Mouse (Mus musculus) ovary, postnatal 14 days (tissue): Measurements from ENCODE around the gene Zbtb24.
A peak's percentile ranks its signal among the peaks of the same experiment; 100 is the strongest.
"Not testable (repeated sequence)": the region's sequence is repeated elsewhere in the genome, so short reads cannot be mapped to it uniquely, and the experiment has no call there.

Experiments
- DNase-seq: peaks from one replicate; pipeline ENCODE4 v3.0.0; 2022; ENCODE audit warnings: low spot score

Zbtb24 gene

DNA sequence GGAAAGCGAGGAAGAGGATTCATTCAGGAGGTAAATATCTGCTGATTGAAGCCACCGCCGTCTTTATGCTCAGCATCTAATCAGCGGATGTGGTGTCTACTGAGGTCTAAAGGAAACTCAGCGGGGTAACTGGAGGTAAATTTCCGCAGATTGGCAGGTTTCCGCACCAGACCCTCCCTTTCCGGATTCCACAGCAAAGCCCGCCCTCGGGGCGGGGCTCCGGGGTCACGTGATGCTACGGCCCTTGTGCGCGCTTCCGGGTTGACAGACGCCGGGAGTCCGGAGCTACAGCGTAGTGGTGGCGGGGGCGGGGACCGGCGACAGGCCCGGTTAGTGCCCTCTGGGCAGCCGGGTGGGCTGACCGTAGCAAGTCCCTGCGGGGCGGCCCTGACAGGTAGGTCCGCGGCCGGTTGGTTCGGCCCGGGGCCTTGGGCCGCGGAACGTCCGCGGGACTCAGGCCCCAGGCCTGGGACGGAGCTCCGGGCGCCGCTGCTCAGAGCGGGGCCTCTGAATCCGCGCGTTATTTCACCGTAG, at the start of gene Zbtb24:
Zbtb24 (plus strand) TSS at position 247 of the 534 bp plus-strand sequence.
- DNase-seq, result peak; percentile 90

DNA sequence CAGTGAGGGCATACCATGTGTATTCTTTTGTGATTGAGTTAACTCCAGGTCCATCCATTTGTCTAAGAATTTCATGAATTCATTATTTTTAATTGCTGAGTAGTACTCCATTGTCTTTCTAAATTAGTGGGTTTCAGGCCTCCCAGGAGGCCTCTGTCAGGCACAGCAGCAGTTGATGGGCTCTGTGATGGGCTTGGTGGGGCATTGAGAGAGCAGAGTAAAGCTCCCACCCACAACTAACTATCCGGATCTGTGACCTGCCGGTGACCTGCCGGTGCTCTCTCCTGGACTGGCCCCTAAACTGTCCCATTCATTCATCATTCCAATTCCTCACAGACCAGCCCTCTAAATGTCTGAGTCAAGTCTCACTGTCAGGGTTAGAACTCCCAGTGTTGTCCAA, 49.1 kb upstream of the Zbtb24 start:
- DNase-seq, result no peak

DNA sequence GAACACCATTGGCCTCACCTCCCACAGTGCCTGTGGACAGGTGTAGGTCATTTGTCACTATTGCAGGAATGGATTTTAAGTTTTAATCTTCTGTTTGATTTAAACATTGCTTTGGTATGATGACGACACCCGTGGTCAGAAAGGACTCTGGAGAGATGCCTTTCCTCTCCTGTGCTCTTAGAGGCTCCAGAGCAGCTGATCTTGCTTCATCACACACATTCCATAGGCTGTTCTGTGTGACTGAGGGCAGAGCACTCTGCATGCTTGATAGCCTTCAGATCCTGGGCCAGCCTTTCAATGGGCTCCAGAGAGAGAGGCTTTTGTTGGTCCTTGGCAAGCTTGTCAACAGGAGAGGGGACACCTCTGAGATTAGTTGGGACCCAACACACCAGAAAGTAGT, 46.8 kb upstream of the Zbtb24 start:
- DNase-seq, result no peak

DNA sequence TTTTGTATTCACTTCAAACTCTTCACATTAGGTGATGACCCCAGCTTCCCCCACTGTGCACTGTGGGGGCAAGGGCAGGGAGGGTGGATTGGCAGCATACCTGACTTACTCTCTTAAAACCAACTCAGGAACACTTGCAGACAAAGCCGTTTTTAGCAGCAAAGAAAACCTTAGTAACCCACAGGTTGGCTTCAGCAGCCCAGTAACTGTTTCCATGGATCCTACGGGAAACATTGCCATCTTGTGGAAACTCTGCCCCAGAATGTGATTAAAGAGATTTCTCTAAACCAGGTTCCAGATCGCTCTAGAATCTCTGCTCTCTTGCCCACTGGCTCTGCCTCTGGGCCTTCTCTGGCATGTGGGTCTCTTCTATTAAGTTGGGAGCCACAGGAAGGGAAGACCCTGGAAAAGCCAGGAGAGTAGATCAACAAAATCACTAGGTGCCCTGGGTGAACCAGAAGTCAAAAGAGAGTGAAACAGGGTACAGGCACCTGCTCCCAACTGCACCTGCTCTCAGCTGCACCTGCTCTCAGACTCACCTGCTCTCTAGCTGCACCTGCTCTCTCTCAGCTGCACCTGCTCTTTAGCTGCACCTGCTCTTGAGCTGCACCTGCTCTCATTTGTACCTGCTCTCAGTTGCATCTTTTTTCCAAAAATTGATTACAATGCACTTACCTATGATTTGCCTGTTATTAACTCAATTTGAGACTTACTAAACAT, 46.1 kb upstream of the Zbtb24 start:
- no peak for DNase-seq

DNA sequence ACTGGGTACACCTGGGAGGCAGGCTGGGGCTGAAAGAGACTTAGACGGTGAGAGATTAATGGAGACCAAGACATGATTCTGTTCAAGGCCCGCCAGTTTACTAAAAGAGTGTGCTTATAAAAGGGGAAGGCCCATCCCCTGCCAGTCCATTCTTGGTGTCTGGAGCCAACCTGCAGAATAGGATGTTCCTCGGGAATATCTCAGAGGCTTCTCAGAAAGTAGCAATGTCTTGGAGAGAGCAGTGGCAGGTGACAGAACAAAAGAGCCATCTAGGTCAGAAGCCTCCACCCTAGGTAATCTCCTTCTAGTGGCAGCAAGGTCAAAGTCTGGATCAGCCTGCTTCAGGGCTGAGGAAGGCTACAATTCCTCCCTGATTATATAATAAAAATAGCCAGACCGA, 40.0 kb upstream of the Zbtb24 start:
- DNase-seq, result not testable (repeated sequence)

DNA sequence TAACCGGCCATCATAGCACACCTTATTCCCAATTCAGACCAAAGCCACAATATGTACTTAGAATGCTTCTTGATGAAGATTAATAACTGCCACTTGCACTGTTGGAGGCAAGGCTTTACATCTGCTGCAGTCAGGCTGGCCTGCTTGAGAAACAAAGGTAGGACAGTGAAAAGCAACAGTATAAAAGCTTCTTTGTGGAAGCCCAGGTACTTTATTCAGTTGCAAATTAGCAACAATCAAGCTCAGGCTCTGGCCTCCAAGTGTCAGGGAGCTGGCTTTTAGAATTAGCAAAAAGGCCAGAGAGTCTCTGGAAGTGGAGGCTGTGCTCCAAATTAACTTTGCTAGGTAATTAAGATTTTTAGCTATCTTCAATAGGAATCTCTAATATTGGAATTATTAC, 39.4 kb upstream of the Zbtb24 start:
- DNase-seq, result not testable (repeated sequence)

DNA sequence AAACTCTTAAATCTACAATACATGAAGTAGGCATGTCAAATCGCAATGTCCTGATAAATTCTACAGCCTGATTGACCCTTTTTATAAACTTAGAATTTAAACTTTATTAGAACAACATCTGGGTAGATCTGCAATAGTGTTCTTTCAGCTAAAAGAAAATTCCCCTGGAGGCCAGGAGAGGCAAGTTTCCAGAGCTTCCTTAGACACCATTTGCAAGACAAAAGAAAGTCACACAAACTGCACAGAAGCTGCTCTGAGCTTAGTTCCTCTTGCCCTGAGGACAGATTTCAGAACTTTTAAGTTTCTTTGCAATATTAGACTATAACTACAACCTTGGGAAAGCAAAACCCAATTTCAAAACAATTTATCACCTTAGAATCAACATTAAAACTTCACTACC, 36.7 kb upstream of the Zbtb24 start:
- not testable (repeated sequence) for DNase-seq

DNA sequence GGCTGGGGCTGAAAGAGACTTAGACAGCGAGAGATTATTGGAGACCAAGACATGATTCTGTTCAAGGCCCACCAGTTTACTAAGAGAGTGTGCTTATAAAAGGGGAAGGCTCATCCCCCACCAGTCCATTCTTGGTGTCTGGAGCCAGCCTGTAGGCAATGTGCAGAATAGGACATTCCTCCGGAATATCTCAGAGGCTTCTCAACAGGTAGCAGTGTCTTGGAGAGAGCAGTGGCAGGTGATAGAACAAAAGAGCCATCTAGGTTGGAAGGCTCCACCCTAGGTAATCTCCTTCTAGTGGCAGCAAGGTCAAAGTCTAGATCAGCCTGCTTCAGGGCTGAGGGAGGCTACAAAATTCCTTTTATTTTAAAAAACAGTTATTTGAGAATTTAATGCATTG, 34.8 kb upstream of the Zbtb24 start:
- DNase-seq, result not testable (repeated sequence)

DNA sequence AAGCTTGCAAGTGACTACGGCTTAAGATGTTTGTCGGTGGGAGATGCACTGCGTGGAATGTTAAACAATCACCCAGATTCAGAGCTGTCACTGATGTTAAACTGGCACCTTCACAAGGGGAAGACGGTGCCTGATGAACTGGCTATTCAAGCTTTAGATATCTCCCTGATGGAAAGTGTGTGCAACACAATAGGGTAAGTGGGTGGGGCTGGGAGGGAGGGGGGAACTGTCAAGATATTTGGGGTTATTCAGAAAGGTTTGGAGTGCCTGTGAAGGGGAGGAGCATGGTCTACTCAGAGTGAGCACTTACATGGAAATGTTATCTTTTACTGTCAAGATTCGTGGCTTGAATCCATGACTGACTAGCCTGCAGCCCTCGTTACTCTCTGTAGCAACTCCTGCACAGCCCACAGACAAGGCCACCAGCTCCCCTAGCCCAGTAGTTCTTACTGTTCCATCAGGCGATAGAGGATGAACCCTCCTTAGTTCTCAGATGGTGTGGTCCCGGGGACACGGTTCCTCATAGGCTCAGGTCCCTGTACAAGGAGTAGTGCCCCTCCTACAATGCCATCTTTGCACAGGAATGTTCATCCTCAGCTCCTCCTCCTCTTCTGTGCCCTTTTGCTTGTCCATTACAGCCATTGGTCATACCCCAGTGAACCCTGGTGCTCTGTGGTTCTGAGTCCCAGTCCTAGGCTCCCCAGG, 29.5 kb upstream of the Zbtb24 start:
- DNase-seq, result no peak

DNA sequence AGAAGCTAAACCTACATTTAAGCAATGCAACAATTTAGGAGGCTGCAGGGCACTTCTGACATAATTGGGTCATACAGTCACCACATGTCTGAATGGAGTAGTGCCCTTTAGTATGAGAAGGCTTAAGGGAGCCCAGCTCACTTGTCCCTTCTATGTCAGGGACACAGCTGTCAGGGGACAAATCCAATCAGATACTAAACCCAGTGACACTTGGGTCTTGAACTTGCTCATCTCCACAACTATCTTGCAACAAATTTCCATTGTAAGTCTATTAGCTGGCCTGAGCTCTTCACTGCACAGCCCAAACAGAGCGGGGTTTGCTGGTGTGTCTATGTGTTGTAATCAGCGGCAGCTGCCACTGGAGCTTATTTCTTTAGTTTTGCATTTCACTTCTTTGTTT, 26.5 kb upstream of the Zbtb24 start:
- DNase-seq, result no peak

DNA sequence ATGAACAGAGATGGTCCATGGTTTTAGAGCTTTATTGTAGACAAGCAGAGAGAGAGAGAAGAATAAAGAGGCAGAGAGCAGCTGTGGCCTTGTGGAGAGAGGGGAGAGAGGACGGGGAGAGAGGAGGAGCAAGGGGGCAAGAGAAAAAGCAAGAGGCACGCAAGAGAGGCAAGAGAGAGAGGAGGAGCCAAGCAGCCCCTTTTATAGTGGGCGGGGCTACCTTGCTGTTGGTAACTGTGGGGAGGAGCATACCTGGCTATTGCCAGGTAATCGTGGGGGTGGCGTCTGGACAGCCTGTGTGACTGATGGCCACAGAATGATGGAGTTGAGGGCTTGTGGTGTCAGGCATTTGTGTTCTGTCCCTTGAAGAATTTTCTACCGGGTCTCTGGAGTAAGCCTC, 23.8 kb upstream of the Zbtb24 start:
- no peak for DNase-seq

DNA sequence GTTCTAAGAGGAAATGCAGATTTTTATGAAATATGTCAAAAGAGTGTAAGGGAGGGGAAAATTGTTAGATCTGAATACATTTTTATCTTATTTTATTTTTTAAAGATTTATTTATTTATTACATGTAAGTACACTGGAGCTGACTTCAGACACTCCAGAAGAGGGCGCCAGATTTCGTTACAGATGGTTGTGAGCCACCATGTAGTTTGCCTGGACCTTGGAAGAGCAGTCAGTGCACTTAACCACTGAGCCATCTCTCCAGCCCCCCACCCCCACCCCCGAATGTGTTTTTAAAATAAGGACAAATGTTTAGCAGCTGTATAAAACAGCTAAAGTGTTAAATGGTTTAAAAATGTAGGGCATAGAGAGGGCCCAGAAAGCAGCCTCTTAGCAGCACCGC, 15.6 kb upstream of the Zbtb24 start:
- DNase-seq, result no peak

DNA sequence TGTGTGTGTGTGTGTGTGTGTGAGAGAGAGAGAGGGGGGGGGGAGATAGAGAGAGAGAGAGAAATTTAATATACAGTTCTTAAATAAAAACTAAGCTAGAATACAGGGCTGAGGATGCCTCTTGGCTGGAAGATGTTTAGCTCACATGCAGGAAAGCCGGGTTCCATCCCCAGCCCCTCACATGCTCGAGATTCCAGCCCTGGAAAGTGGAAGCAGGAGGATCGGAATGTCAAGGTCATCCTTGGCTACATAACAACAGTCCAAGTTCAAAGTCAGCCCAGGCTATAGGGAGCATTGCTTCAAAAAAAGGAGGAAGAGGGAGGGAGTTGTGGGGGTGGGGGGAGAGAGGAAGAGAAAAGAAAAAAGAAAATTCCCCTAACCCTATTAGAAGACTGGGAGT, 15.0 kb upstream of the Zbtb24 start:
- no peak for DNase-seq

DNA sequence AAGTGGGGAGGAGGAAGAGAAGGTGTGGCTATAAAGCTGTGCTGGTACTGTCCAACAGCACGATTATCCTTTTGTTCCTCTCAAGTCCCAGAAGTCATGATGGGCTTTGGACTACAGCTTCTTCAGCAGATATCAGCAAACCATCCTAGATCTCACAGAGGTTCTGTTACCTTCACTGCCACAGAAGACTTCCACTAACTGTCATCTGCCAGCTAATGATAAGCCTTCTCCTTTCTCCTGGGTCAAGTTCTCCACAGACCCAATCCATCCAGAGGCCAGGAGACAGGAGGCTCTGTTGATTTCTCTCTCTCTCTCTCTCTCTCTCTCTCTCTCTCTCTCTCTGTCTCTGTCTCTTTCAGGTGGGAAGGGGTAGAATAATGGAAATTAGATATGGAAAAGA, 2.0 kb upstream of the Zbtb24 start:
- no peak for DNase-seq

DNA sequence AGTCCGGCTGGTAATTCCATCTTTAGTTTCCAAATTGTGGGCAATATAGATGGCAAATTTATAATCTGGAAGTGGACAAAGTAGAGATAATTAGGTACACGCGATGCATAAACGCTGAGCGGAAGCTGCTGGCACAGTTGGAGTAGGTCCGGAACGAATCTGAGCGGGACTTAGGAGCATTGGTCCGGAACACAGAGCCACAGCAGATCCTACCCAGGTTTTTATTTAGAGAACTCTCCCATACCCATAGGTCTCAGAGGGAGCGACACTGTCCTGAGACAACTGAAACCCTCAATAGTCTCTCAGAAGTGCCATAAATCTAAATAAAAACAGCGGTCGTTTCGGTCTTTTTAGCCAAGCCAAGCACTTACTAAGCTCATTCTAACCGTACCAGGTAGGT, 499 bp upstream of the Zbtb24 start:
- peak; percentile 11 for DNase-seq

DNA sequence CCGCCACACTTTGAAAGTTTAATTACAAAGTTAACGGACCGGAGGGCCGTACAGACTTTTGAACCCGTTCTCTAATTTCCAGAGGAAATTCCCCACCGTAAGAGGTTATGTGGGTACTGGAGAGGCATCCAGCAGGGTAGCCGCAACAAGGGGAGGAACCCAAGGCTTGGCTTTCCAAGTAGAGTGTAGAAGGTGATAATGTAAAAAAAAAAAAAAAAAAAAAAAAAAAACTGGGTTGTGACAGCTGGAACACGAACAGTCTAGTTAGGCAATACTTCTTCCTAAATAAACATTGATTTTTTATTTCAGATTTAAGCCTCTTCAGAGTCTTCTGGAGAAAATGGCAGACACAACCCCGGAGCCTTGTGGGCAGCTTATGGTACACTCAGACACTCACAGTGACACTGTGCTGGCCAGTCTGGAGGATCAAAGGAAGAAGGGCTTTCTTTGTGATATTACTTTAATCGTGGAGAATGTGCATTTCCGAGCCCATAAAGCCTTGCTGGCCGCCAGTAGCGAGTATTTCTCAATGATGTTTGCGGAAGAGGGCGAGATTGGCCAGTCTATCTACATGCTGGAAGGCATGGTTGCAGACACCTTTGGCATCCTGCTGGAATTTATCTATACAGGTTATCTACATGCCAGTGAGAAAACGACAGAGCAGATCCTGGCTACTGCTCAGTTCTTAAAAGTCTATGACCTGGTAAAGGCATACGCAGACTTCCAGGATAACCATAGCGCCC, 768 bp downstream of the Zbtb24 start:
- DNase-seq, result no peak

DNA sequence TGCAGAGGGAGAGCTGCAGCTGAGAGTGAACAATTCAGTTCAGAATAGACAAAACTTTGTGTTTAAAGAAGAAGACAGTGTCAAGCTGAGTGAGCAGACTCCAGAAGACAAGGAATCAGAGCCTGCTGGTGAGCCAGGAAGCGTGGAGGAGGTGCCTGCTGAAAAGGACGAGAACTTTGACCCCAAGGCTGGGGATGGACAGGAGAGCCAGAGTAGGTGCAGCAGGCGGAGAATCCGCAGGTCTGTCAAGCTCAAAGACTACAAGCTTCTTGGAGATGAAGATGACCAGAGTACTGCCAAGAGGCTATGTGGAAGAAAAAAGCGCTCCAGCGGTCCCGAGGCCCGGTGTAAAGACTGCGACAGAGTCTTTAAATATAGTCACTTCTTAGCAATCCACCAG, 1.5 kb downstream of the Zbtb24 start:
- DNase-seq, result no peak

DNA sequence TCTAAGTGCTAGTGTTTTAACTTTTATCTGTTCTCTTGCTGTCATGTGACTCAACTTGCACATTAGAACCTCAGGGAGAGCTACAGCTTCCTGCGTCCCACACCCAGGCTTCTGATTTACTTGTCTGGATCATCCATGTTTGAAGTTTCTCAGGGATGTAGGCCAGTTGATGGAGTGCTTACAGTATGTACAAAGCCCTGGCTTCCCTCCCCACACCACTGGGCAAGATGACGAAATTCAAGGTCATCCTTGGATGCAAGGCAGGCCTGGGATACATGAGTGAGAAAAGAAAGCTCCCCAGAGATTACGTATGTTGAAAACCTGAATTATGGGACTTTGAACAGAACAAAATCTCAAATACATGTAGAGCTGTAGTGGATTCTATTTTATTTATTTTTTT, 2.6 kb downstream of the Zbtb24 start:
- no peak for DNase-seq

DNA sequence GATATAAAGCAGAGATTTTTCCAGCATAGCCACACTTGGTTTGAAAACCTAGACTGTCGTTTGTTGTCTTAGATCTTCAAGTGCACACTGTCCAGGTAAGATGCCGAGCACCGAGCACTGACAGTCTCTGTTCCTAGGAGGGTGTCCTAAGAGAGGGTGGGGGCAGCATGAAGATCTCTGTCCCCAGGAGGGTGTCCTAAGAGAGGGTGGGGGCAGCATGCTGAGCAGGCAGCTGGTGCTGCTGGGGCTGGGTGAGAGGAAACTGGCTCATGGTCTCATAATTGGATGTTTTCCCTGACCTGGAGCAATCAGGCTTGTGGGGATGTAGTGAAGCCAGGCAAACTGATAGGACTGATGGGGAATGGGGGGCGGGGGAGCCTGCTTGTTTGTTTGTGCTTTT, 9.8 kb downstream of the Zbtb24 start:
- no peak for DNase-seq

DNA sequence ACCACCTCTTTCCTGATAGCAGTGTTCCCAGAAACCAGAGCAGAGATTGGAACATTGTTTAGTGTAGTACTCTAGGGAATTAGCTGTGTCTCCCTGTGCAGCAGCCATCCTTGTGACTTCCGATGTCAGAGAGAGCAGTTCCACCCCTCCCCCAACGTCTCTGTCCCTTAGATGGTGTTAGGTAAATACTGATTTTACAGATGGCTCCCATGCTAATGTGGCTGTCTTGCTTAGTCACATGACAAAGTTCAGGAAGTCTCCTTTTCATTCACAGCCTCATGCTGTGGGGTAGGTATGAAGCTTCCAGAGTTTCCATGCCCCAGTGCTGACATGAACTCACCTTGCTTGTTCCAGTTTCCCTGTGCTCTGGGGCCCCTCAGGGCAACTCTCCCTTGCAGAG, 10.3 kb downstream of the Zbtb24 start:
- no peak for DNase-seq

DNA sequence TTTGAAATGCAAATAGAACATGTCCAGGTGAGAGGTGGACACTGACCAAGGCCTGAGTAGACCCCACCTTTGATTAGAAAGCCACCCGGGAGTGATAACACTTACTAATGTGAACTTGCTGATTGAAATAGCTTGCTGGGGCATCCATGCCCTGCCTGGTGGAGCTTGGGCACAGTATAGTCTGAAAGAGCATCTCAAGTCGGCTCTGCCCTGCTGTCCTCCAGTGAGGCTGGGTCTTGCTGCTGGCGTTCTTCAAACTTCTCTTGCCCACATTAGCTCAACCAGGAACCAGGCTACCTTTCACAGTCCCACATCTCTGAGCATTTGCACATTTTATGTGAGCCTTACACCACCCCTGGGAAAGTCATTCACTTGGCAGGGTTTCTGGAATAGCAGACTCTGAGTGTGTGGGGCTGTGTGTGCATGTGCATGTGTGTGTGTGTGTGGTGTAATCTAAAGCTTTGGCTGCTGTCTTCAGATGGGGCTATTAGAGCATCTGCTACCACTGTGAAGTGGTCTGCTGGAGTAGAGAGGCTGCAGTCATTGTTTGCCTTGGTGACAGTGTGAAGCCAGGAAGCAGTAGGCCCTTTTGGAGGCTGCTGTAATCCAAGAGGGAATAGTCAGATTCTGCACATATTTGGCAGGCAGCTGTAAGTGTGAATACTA, 11.0 kb downstream of the Zbtb24 start:
- DNase-seq, result no peak

DNA sequence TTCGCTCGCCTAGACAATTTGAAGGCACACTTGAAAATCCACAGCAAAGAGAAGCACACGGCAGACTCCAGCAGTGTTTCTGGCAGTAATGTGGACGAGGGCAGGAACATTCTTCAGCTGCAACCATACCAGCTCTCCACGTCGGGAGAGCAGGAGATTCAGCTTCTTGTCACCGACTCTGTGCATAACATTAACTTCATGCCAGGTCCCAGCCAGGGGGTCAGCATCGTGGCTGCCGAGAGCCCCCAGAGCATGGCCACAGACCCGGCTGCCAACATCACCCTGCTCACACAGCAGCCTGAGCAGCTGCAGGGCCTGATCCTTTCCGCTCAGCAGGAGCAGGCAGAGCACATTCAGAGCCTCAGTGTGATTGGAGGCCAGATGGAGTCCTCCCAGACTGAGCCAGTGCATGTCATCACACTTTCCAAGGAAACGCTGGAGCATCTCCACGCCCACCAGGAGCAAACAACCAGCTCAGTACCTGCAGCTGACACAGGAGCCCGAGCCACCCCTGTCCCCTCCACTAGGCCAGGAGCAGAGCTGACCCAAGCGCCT, 14.3 kb downstream of the Zbtb24 start:
- no peak for DNase-seq
